Mouse (Mus musculus) forebrain, embryonic 15.5 days (tissue): ENCODE measurements around the gene Plekhh2. TPM values are rescaled to one million over a fixed set of nuclear protein-coding genes. Genes with fewer than 3 reads are reported as not detected.

Experiments
- ATAC-seq: fragments of 200-750 bp; cut with Nextera tagmentation; replicated peaks from 2 replicates; pipeline ENCODE4 v1.8.0; 2017; ENCODE audit warnings: mild to moderate bottlenecking, moderate TSS enrichment, moderate library complexity
- H3K27ac ChIP-seq: fragments of 300-500 bp; sonication (generic); replicated peaks from 2 replicates; pipeline ENCODE4 v1.5.1; 2015; ENCODE audit warnings: mild to moderate bottlenecking, inconsistent platforms
- H3K27me3 ChIP-seq: fragments of 300-500 bp; sonication (generic); 2 replicates; pipeline ENCODE4 v1.6.1; 2015; ENCODE audit warnings: inconsistent platforms
- H3K36me3 ChIP-seq: fragments of 300-500 bp; sonication (generic); 2 replicates; pipeline ENCODE4 v1.6.1; 2015; ENCODE audit warnings: mild to moderate bottlenecking, inconsistent platforms
- H3K4me1 ChIP-seq: fragments of 300-500 bp; sonication (generic); 2 replicates; pipeline ENCODE4 v1.6.1; 2015; ENCODE audit warnings: inconsistent platforms
- H3K4me2 ChIP-seq: fragments of 300-500 bp; sonication (generic); replicated peaks from 2 replicates; pipeline ENCODE4 v1.6.1; 2015; ENCODE audit warnings: mild to moderate bottlenecking, inconsistent platforms
- H3K4me3 ChIP-seq: fragments of 300-500 bp; sonication (generic); 2 replicates; pipeline ENCODE4 v1.5.1; 2015; ENCODE audit warnings: mild to moderate bottlenecking, inconsistent platforms
- H3K9ac ChIP-seq: fragments of 300-500 bp; sonication (generic); replicated peaks from 2 replicates; pipeline ENCODE4 v1.6.1; 2015; ENCODE audit warnings: mild to moderate bottlenecking, inconsistent platforms
- H3K9me3 ChIP-seq: fragments of 300-500 bp; sonication (generic); 2 replicates; pipeline ENCODE4 v1.6.1; 2016; ENCODE audit warnings: inconsistent platforms
- WGBS: fragments of 180-500 bp; shearing (Covaris S2); methylation state at CpG from one replicate; pipeline ENCODE4 v1.1.7; 2015; ENCODE audit warnings: mixed read lengths; 5-methylcytosine and 5-hydroxymethylcytosine counted together
- polyA plus RNA-seq: library from polyadenylated mRNA; unstranded; fragments of >200 nt; fragmentation: Nextera tagmentation; extraction: Ambion mirVana; gene quantifications from 2 replicates; pipeline ENCODE4 v1.2.1, GENCODE M21; 2015

The Plekhh2 gene
- polyA plus RNA-seq, 1 experiment from 2014 or later: 0.88 TPM

- Histone ChIP-seq H3K36me3 (no peaks in the 10 kb centered on the region), H3K4me1 (no peaks in the 10 kb centered on the region; the same call in 1 of the 2 replicates), H3K27ac (no peak overlapping the region), H3K9ac (no peak overlapping the region), H3K9me3 (no peaks in the 10 kb centered on the region), H3K4me2 (no peak overlapping the region), H3K27me3 (no peaks in the 10 kb centered on the region), H3K4me3 (no peak overlapping the region)
- no peak for ATAC-seq
- 76% methylated on average over 9 of the region's 9 CpGs for WGBS
These were observed 88.6 kb downstream of the Plekhh2 start for GRCm38 (mm10) chr17:84600051-84600983.

DNA sequence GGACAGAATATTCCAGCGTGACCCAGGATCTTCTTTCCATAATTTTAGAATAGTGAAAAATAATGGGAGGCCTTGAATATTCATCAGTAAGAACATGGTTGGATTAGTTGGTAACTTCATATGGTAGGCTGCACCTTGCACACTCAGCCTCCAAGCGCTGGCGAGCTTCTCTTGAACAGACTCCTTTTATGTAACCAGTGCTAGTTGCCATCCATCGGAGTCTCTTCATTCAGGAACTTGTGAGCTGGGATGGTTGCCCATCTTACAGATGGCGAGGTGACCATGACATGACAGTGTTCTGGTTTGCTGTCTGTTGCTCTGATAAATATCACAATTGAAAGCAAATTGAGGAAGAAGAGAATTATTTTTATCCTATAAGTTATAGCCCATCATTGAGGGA, 90.1 kb downstream of the Plekhh2 start:
- H3K27me3 ChIP-seq: no peaks in the 10 kb centered on the region
- no peaks in the 10 kb centered on the region for H3K9me3 ChIP-seq
- no peak overlapping the region for H3K27ac ChIP-seq
- WGBS: 87% methylated on average over 5 of the region's 5 CpGs
- no peak overlapping the region for H3K9ac ChIP-seq
- H3K4me2 ChIP-seq: no peak overlapping the region
- H3K36me3 ChIP-seq: no peaks in the 10 kb centered on the region
- no peak overlapping the region for H3K4me3 ChIP-seq
- H3K4me1 ChIP-seq: no peaks in the 10 kb centered on the region
- ATAC-seq: no peak

DNA sequence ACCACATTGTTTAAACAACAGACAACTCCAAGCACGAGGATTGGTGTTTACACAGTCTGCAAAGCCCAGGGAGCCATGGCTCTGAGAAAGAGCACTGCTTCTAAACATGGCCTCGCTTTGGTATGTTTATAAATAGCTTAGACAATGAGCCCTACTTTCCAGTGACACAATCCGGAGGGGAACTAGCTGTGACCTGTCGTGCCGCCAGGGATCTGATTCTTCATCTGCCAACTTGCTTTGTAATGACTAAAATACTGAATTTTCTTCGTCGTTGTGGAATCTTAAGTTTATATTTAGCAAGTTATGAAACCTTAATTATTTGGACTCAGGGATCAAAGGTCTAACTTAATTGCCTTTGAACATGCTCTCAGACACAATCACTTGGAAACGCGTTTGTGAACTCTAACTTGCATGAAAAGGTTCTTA, 91.5 kb downstream of the Plekhh2 start:
- Histone ChIP-seq H3K9me3 (no peaks in the 10 kb centered on the region), H3K36me3 (no peaks in the 10 kb centered on the region), H3K27ac (no peak overlapping the region), H3K4me1 (no peaks in the 10 kb centered on the region), H3K4me2 (no peak overlapping the region), H3K4me3 (no peak overlapping the region), H3K27me3 (no peaks in the 10 kb centered on the region), H3K9ac (no peak overlapping the region)
- WGBS: 52% methylated on average over 9 of the region's 9 CpGs
- ATAC-seq: no peak

- WGBS: 93% methylated on average over 10 of the region's 10 CpGs
- no peaks in the 10 kb centered on the region for H3K27me3 ChIP-seq
- no peak overlapping the region for H3K4me3 ChIP-seq
- H3K36me3 ChIP-seq: no peaks in the 10 kb centered on the region
- no peak overlapping the region for H3K4me2 ChIP-seq
- no peak overlapping the region for H3K9ac ChIP-seq
- H3K9me3 ChIP-seq: no peaks in the 10 kb centered on the region
- ATAC-seq: no peak
- no peaks in the 10 kb centered on the region for H3K4me1 ChIP-seq
- H3K27ac ChIP-seq: no peak overlapping the region
These were observed 92.2 kb downstream of the Plekhh2 start for GRCm38 (mm10) chr17:84603709-84604420.

- Histone ChIP-seq H3K4me1 (no peaks in the 10 kb centered on the region), H3K36me3 (no peaks in the 10 kb centered on the region), H3K4me3 (no peak overlapping the region), H3K4me2 (no peak overlapping the region), H3K9ac (no peak overlapping the region), H3K9me3 (no peaks in the 10 kb centered on the region), H3K27ac (no peak overlapping the region), H3K27me3 (no peaks in the 10 kb centered on the region)
- no peak for ATAC-seq
- 57% methylated on average over 13 of the region's 13 CpGs for WGBS
These were observed 95.3 kb downstream of the Plekhh2 start for GRCm38 (mm10) chr17:84606976-84607375.

GRCm38 (mm10) chr17:84607617-84608016, 95.9 kb downstream of the Plekhh2 start:
- Histone ChIP-seq H3K9me3 (no peaks in the 10 kb centered on the region), H3K27ac (no peak overlapping the region), H3K4me1 (no peaks in the 10 kb centered on the region), H3K9ac (no peak overlapping the region), H3K4me3 (no peak overlapping the region), H3K36me3 (no peaks in the 10 kb centered on the region), H3K27me3 (no peaks in the 10 kb centered on the region), H3K4me2 (no peak overlapping the region)
- 72% methylated on average over 5 of the region's 5 CpGs for WGBS
- no peak for ATAC-seq

DNA sequence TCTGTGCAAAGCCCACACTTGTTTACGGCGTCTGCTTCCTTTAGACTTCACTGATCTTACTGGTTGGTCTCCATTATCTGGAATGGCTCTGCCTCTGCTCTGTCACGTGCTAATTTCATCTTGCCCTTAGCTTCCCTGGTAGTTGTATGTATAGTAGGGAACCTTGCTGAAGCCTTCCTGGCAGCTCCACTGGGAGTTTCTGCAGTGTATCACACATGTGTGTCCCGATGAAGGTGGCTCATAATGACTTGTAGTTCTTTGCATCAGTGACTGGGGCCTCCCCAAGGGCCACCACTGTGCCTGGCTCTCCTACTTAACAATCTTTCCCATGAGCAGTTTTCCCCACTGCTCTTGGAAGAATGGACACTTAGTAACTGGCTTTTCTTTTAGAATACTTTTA, 96.9 kb downstream of the Plekhh2 start:
- ATAC-seq: no peak
- H3K9me3 ChIP-seq: no peaks in the 10 kb centered on the region
- no peaks in the 10 kb centered on the region for H3K27me3 ChIP-seq
- H3K4me2 ChIP-seq: no peak overlapping the region
- no peaks in the 10 kb centered on the region for H3K4me1 ChIP-seq
- no peak overlapping the region for H3K9ac ChIP-seq
- H3K36me3 ChIP-seq: no peaks in the 10 kb centered on the region
- H3K4me3 ChIP-seq: no peak overlapping the region
- 85% methylated on average over 4 of the region's 4 CpGs for WGBS
- H3K27ac ChIP-seq: no peak overlapping the region

DNA sequence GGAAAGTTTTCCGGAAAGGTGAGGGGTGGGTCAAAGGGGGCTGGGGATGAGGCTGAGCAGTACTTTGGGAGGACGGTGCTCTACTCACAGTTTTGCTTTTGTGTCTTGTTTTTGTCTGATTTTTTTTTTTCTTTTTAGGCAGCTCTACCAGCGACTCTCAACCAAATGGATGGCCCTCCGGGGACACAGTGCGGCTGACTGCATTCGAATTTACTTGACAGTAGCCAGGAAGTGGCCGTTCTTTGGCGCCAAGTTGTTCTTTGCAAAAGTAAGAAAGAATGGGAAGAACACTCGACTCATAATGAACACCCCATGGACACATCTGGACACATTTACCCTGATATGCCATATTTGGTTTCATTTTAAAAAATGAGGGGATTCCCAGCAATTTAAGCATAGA, 99.8 kb downstream of the Plekhh2 start:
- WGBS: 88% methylated on average over 9 of the region's 9 CpGs
- no peaks in the 10 kb centered on the region for H3K9me3 ChIP-seq
- no peak overlapping the region for H3K4me3 ChIP-seq
- no peak for ATAC-seq
- no peaks in the 10 kb centered on the region for H3K36me3 ChIP-seq
- no peaks in the 10 kb centered on the region for H3K4me1 ChIP-seq
- no peak overlapping the region for H3K27ac ChIP-seq
- no peaks in the 10 kb centered on the region for H3K27me3 ChIP-seq
- H3K4me2 ChIP-seq: no peak overlapping the region
- no peak overlapping the region for H3K9ac ChIP-seq

GRCm38 (mm10) chr17:84611971-84612370, 100.3 kb downstream of the Plekhh2 start:
- Histone ChIP-seq H3K9me3 (no peaks in the 10 kb centered on the region), H3K4me2 (no peak overlapping the region), H3K27ac (no peak overlapping the region), H3K36me3 (no peaks in the 10 kb centered on the region), H3K27me3 (no peaks in the 10 kb centered on the region), H3K9ac (no peak overlapping the region), H3K4me3 (no peak overlapping the region), H3K4me1 (no peaks in the 10 kb centered on the region)
- 85% methylated on average over 7 of the region's 7 CpGs for WGBS
- ATAC-seq: no peak

DNA sequence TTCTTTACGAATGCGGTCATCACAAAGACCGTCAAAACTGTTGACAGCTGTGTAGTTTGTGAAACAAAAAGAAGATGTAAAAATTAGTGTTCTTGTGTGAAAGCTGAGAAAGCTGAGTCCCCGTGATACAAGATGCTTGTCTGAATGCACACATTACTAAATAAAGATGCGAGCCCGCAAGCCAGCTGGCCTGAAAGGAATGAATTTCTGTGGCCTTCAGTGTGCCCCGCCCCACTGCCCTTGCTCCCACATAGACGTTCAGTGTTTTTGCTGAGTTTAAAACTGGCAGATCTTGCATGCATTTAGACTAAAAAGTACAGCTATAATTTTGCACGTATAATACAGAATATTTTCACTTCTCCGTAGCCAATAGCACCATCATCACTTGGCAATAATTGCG, 104.1 kb downstream of the Plekhh2 start:
- H3K36me3 ChIP-seq: no peaks in the 10 kb centered on the region
- H3K9me3 ChIP-seq: no peaks in the 10 kb centered on the region
- H3K4me1 ChIP-seq: no peaks in the 10 kb centered on the region
- H3K9ac ChIP-seq: no peak overlapping the region
- WGBS: 71% methylated on average over 11 of the region's 11 CpGs
- H3K4me2 ChIP-seq: no peak overlapping the region
- H3K27me3 ChIP-seq: no peaks in the 10 kb centered on the region
- no peak overlapping the region for H3K4me3 ChIP-seq
- no peak overlapping the region for H3K27ac ChIP-seq
- no peak for ATAC-seq

GRCm38 (mm10) chr17:84616526-84617074, 104.9 kb downstream of the Plekhh2 start:
- 89% methylated on average over 6 of the region's 6 CpGs for WGBS
- Histone ChIP-seq H3K36me3 (no peaks in the 10 kb centered on the region), H3K27me3 (no peaks in the 10 kb centered on the region)

GRCm38 (mm10) chr17:84617953-84618352, 106.3 kb downstream of the Plekhh2 start:
- ATAC-seq: no peak
- Histone ChIP-seq H3K4me3 (no peak overlapping the region), H3K27me3 (no peaks in the 10 kb centered on the region), H3K9me3 (no peaks in the 10 kb centered on the region), H3K27ac (no peak overlapping the region), H3K36me3 (no peaks in the 10 kb centered on the region), H3K4me2 (no peak overlapping the region), H3K9ac (no peak overlapping the region), H3K4me1 (no peaks in the 10 kb centered on the region)
- 94% methylated on average over 6 of the region's 6 CpGs for WGBS

More at GRCm38 (mm10) chr17:84616526-84617074, 104.9 kb downstream of the Plekhh2 start:
- Histone ChIP-seq H3K4me2 (no peak overlapping the region), H3K4me3 (no peak overlapping the region), H3K27ac (no peak overlapping the region), H3K9ac (no peak overlapping the region), H3K9me3 (no peaks in the 10 kb centered on the region), H3K4me1 (no peaks in the 10 kb centered on the region)
- no peak for ATAC-seq
